Mouse (Mus musculus) retina, postnatal 1 day (tissue): ENCODE measurements around the gene Mepe.
A peak's percentile ranks its signal among the peaks of the same experiment; 100 is the strongest.

Experiments used
- DNase-seq: peaks from one replicate; pipeline ENCODE4 v3.0.0-alpha.2; 2012

The Mepe gene

GRCm38 (mm10) chr5:104325029-104325428 is at the start of gene Mepe:
TSS of gene Mepe (plus strand) at chr5:104325329.
- DNase-seq, result no peak

GRCm38 (mm10) chr5:104294201-104294600 is 30.9 kb upstream of the Mepe start:
- DNase-seq, result no peak

GRCm38 (mm10) chr5:104298994-104299393 is 26.1 kb upstream of the Mepe start, which contains the start of gene Ibsp:
TSS of gene Ibsp (plus strand) at chr5:104299171.
- no peak for DNase-seq

DNA sequence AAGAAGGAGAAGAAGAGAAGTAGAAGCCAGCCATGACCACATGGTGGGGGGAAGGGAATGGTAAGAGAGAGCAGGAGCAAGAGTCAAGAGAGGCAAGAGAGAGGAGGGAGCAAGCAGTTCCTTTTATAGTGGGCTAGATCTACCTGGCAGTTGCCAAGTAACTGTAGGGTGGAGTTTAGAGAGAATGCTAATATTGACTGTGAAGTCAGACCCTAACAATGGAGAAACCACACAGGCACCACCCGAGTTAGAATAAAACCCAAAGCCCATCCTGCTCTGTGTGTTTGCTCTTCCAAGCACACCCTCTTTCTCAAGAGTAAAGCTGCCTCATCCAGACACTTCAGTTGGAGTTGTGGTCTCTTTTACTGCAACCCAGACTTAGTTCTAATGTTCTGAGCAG is 11.1 kb upstream of the Mepe start:
- no peak for DNase-seq

- no peak for DNase-seq
Observed at GRCm38 (mm10) chr5:104326884-104327283, 1.8 kb downstream of the Mepe start.

DNA sequence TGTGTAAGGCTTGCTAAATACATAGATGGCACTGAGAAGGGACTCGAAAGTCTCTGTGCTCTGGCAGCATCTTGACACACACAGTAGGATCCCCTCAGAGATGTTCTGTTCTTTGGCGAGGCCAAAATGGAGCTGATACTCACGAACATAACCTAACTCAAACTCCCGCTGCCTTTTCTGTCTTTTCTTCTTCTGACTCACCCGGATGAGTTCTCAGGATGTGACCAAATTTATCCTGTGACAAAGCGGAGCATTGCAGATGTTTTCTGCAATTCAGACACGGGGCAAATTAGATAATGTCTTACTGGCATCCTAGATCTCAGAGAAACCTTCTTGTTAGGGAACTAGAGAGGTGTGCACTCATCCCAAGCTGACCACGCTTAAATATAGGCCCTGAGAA is 2.3 kb downstream of the Mepe start:
- DNase-seq, result no peak

- DNase-seq, result no peak
Observed at GRCm38 (mm10) chr5:104327876-104328275, 2.7 kb downstream of the Mepe start.

DNA sequence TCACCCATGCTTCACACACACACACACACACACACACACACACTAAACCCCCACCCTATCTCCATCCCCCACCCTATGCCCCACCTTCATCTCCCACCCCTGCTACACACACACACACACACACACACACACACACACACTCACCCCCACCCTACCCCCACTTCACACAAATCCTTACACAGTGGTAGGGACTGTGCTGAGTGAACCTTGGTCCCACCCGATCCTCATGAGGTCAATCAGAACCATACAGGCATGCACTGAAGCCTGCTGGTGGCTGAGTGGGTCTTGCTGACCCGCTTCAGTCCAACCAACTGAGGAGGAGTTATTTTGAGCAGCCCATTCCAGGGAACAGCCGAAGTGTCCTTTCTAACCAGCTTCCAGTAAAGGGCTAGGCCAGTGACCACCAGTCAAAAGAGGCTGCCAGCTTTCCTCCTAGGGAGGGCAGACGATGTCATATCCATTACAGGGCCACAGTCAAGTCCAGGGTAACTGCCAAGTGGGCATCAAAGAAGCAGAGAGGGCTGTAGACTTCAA is 3.3 kb downstream of the Mepe start:
- DNase-seq, result no peak

DNA sequence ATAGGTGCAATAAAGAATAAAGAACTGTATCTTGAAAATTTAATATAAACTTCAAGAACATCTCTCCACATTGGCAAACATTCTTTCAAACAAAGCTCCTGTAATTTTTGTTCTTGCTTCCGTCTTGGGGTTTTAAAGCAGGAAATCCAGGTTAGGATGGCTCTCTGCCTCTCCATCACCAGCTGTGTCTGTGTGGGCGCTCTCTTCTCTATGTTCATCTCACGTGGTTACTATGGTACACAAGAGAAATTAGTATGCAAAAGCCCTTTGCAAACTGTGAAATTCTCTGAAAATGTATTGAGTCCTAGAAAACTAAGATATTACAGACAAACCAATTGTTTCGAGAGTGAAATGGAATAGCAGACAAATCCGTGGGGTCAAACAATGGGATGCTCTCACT is 4.3 kb downstream of the Mepe start:
- no peak for DNase-seq

DNA sequence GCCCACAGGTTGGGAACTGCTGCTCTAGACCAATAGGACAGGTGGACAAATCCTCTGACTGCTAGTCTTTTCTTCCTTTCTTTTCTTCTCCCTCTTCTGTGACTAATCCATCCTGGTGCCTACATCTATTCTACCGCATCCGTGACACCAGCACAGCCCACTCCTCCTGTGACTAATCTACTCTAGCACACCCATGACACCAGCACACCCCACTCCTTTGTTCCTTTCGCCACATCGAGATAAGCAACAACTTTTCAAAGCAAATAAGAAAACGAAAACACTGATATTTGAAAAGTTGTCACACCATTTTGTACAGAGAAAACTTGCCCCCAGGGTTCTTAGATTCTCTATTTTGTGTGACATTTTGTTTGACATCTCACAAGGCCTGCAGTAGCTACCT is 5.0 kb downstream of the Mepe start:
- no peak for DNase-seq

DNA sequence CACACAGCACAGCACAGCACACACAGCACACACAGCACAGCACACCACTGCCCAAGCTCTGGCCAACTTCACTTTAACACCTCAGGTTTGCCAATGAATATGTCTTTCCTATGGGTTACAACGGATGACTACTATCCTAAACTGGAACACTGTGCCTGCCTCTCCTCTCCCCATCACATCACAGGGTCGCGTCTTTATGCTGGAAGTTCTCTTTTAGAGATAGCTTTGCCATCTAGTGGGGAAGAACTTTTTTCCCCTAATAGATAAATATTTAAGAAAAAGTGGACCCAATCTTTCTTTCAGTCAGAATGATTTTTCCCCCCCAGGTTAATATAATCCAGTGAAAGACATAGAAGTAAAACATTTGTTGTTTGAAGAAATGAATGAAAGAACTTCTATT is 7.2 kb downstream of the Mepe start:
- no peak for DNase-seq

- DNase-seq, result peak; percentile 65
Observed at GRCm38 (mm10) chr5:104333231-104333640, 8.1 kb downstream of the Mepe start.

GRCm38 (mm10) chr5:104333643-104334042 is 8.5 kb downstream of the Mepe start:
- no peak for DNase-seq

DNA sequence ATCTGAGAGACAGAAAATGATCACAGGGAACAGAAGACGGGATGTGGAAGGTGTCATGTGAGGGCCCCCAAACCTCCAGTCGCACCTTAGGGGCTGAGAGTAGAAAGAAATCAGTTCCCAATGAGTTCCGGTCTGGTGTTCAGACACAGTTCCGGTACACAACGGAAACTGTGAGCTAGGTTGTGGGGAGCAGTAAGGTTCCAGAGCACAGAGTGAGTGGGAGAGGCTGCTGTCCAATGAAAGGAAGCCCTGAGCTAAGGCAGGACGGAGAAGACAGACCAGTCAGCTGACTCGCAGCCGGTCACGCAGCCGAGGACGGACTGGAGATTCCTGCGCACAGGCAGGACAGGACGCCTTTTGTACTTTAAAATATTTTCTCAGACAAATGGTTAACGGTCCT is 9.4 kb downstream of the Mepe start:
- DNase-seq, result no peak

GRCm38 (mm10) chr5:104335962-104336361 is 10.8 kb downstream of the Mepe start:
- no peak for DNase-seq

DNA sequence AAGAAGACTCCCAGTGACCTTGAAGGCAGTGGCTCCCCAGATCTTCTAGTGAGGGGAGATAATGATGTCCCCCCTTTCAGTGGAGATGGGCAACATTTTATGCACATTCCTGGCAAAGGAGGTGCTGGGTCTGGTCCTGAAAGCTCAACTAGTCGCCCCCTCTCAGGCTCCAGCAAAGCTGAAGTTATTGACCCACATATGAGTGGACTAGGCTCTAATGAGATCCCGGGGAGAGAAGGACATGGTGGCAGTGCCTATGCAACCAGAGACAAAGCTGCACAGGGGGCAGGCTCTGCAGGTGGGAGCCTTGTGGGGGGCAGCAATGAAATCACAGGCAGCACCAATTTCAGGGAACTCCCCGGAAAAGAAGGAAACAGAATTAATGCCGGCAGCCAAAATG is 12.4 kb downstream of the Mepe start:
- no peak for DNase-seq

DNA sequence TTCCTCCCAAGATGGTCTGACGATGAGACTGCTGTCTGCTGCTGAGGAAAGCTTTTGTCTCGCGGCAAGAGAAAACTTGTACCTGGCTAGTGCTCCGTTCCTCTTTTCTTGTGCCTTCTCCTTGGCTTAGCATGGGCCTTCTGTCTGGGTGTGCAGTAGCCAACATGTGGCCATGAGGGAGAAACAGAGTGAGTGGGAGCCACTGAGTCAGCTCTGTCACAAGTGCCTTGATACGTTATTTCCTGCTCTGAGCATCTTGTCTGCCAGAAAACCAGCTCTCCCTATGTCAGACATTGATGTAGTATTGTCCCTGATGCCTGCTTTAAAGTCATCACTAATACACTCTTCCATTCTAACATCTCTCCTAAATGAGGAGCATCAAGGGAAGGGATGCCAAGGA is 13.9 kb downstream of the Mepe start:
- no peak for DNase-seq

DNA sequence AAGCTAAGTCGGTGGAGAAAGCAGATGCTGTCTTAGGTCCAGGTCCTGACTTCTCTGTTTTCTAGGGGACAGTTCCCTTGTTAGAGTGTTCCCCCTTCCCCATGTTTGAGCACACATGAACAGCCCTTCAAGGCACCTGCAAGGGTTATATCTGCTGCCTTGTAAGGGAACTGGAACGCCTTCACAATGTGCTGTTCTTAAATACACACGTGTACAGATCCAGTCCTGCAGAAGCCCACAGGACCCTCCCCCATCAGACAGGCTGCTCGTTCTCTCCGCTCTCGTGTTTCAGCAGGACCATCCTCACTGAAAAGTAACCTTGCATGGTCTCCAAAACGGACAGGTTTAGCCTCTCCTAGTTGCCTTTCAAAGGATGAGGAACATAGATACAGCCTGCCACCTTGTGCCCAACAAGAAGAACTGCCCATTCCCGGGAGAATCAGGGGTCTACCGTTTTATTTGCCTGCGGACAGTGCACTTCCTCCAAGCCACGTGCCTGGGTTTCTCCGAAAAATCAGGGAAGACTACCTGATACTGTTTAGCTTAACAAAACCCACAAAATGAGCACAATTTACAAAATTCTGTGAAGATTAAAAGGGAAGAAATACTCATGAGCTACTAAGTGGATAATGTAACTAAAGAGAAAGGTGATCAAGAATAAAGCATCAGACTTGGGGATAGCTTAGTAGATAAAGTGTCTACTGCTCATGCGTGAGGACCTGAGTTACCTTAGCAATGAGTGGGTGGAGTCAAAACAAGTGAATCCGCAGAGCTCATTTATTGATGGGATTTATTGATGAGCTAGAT is 14.8 kb downstream of the Mepe start:
- peak; percentile 79 for DNase-seq

DNA sequence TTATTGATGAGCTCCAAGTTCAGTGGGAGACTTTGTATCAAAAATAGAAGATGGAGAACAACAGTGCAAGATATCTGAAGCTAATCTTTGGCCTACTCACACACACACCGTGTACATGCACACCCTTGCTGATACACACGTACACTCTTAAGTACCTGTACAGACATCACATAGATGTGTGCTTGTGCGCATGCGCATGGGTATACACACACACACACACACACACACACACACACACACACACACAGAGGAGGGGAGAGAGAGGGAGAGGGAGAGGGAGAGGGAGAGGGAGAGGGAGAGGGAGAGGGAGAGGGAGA is 15.3 kb downstream of the Mepe start:
- no peak for DNase-seq

GRCm38 (mm10) chr5:104342881-104343280 is 17.8 kb downstream of the Mepe start:
- DNase-seq, result no peak

- no peak for DNase-seq
Observed at GRCm38 (mm10) chr5:104344526-104345240, 19.6 kb downstream of the Mepe start.

GRCm38 (mm10) chr5:104345241-104345630 is 20.1 kb downstream of the Mepe start:
- no peak for DNase-seq

DNA sequence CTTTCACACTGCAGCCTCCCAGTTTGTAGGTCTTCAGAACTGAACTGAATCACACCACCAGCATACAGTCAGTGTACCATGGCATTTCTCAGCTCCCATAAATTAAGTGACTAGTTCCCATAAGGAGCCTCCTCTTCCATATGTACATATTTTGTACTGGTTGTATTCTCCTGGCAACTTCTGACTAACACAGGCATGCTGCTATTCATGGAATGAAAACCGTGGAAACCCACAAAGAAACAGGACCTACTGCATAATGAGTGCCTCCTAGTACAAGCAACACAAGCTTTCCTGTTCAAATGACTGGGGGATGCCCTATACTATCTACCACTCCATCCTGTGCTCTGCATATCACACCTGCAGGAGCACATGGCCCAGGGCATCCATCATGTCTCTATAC is 25.9 kb downstream of the Mepe start:
- DNase-seq, result no peak

DNA sequence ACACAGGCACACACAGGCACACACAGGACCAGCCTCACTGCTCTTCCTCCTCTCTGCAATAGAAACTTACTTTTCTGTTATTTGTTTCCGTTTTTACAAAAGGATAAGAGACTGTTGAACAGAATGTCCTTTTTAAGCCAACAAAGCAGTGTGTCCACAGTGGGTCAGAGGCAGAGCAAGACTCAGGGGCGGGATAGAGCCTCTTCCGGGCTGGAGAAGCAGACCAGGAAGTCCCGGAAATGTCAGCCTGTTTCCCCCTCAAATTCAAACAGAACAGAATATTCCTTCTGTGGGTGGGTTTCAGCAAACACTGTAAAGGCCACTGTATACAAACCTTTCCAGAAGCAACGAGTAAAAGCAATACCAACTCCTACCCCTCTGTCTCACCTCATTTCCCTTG is 26.7 kb downstream of the Mepe start:
- no peak for DNase-seq
